Mouse (Mus musculus) layer of hippocampus, adult 11-12 months (tissue): ENCODE results near the gene Chrnd.

Experiments used
- DNase-seq: peaks from one replicate; pipeline ENCODE4 v3.0.0; 2022; ENCODE audit warnings: low spot score

Gene Chrnd

DNA sequence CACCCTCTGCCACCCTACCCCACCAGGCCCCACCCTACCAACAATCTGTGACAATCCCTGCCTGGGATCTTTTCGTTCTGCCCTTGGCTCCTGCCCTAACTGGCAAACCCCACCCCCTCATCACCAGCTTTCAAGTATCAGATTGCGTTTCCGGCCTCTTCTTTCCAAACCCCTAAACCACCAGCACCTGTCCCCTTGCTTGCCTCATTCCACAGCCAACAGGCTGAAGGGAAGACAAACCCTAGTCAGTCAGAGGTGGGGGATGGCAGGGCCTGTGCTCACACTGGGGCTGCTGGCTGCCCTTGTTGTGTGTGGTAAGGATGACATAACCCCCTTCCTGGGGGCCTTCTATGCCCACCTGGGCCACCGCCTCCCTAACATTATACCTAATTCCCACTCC lies at the start of gene Chrnd:
Gene Chrnd (plus strand): TSS at position 179 of the 400 bp plus-strand sequence.
- no peak for DNase-seq

DNA sequence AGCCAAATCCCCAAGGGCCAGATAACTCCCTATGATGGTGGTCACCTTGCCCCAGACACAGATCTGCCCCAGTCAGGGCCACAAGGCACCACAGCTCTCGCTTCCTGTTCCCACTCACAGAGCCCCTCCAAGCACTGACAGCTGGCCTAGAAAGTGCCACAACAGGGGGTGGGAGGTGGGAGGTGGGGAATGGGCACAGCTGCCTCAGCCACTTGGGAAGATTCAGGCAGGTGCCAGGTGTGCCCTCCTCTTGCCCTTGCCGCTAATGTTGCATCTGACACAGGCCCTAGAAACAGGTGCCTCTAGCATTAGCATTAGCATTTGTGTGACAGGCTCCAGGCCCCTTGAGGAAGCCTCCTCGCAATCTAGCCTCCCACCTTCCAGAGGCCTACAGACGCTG lies 48.9 kb upstream of the Chrnd start:
- DNase-seq, result no peak

DNA sequence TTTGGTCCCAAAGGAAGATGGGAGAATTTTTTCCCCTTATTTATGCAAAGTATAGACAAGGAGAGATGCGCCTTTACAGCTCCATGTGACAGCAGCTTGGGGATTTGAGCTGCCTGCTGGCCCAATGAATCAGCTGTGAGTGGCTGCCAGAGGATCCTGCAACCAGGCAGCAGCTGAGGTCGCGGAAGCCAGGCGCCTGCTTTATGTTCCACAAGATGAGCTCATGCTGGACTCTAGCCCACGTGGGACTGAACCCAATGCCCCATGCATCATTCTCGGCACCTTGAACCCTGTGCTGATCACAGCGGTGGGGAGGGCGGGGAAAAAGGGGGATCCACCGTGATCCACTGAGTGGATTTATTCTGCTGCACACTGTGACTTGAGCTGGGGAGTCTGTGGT lies 48.0 kb upstream of the Chrnd start:
- DNase-seq, result no peak

GRCm38 (mm10) chr1:87143141-87143540 lies 47.3 kb upstream of the Chrnd start:
- no peak for DNase-seq

GRCm38 (mm10) chr1:87149422-87149821 lies 41.0 kb upstream of the Chrnd start:
- no peak for DNase-seq

- no peak for DNase-seq
Observed at GRCm38 (mm10) chr1:87151286-87151685, 39.1 kb upstream of the Chrnd start.

DNA sequence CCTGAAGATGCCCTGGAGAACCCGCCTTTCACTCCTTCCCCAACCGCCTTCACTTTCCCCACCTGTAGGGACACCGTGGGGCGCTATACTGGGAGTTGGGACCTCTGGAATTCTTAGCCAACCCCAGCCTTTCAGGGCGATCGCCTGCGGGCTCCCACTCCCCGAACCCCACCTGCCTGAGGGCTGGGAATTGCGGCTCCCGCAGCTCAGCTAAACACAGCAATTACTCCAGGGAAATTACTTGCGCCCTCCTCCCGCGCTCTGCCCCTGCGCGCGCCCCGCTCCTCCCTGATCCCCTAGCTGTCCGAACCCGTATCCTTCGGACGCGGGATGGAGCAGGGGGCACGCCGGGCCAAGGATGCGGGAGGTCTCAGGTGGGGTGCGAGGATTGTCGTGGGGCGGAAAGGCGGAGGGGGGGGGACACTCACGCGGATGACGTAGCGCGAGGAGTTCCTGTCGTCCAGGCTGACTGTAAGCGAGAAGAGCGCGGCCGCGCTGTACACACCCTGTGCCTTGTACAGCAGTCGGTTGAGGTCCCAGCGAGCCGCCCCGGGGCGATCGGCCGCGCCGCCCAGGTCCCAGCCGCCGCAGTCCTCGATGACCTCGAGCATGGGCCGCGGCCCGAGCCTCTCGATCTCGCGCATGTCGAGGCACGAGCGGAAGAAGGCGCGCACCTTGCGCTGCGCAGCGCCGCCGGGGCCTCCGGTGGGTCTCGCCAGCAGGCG lies 36.5 kb upstream of the Chrnd start:
- DNase-seq, result no peak

- DNase-seq, result no peak
Observed at GRCm38 (mm10) chr1:87154501-87155120, 35.8 kb upstream of the Chrnd start.

DNA sequence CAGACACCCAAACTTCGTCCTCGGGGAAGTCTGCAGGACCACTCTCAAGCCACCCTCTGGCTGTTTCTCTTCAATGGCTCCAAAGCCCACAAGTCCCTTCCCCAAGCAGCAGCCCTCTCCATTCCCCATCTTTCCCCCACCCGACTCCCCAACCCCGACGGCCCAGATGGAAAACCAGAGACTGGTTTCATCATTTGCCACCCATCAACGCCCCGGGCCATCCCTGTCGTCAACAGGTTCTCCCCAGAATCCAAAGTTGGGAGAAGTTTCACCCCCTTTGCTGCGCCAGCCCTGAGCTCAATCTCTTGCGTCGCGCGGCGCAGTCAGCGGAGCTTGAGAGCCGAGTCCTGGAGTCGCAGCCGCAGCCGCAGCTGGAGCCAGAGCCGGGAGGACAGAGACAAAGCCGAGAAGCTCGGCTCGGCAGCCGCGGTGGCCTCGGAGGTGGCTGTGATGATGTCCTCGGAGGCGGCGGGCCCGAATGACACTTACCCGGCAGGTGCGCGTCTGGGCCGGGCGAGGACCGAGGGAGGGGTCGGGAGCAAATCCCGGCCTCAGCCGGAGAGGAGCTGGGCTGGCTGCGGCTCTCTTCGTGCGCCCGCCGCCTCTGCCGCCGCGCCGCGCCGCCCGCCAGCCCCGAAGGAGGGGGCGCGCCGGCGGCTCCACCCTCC lies 34.7 kb upstream of the Chrnd start:
- DNase-seq, result no peak

GRCm38 (mm10) chr1:87156199-87156587 lies 34.2 kb upstream of the Chrnd start, which contains the start of gene Ecel1:
TSS of gene Ecel1 (minus strand) at chr1:87156521.
- no peak for DNase-seq

DNA sequence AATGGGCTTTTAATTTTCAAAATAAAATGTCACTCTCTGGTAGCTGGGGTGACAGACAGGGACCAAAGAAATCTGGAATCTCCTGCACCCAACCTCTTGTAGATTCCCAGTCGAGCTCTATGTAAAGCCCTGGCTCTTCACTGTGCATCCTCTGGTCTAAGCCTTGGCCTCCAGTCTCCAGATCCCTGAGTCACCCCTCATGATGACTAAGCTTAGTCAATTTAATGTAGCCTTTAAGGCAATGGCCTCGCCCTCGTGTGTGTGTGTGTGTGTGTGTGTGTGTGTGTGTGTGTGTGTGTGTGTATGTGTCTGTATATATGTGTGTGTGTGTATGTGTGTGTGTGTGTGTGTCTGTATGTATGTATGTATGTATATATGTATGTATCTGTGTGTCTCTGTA lies 31.0 kb upstream of the Chrnd start:
- no peak for DNase-seq

DNA sequence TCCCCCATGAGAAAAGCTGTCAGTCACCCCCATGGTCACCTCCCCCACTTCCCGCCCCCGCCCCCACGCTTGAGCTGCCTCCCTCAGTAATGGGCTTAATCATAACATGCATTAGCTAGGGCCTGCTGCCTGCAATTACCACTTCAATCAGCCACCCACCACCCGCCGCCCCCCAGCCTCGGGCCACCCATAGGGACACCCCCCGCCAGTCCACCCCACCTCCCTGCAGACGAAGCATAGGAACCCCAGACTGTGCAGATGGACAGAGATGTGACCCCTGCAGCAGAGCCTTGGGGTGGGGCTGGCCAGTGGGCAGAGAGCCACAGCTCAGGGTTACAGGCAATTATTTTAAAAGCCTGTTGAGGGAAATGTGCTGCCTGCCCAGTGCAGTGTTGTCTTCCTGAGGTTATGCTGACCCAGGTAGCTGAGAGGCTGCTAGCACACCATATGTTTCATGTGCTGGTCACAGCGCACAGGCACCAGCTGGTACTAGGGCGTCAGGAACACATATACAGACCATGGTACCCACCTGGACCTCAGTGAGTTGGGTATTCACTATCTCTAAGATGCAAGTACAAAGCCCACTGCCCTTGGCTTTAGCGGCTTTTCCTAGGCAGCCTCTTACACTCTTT lies 26.1 kb upstream of the Chrnd start:
- no peak for DNase-seq

DNA sequence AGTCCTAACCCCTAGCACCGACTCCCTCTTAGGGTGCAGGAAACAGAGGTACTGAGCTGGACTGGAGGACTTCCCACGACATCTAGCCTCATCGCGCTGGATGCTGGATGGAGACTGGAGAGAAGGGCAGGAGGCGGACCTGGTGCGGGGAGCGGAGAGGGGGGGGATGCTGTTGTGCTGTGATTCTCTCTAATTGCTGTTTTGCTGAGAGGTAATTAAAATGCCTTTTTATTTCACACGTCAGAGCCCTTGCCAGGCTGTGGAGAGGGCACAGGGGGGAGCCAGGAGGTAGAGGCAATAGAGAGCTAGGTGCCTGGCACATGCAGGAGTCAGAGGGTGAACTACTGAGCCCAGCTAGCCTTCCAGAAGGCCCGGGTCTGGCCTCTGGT lies 25.6 kb upstream of the Chrnd start:
- no peak for DNase-seq

DNA sequence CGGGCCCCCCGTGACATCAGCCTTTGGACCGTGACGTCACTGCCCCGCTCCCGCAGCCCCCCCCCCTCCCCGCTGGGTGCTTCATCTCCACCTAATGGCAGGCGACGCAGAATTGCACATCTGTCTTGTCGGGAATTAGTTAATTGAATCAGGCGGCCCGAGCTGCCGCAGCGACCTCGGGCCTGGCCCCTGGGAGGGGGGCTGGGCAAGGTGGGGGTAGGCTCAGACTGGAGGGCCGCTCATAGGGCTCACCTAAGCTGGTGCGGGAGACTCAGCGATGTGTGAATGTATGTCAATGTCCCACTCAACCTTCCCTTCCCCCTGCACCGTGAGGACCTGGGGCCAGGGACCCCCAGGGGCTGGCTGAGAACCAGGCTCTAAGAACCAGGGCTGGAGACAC lies 19.9 kb upstream of the Chrnd start:
- DNase-seq, result no peak

DNA sequence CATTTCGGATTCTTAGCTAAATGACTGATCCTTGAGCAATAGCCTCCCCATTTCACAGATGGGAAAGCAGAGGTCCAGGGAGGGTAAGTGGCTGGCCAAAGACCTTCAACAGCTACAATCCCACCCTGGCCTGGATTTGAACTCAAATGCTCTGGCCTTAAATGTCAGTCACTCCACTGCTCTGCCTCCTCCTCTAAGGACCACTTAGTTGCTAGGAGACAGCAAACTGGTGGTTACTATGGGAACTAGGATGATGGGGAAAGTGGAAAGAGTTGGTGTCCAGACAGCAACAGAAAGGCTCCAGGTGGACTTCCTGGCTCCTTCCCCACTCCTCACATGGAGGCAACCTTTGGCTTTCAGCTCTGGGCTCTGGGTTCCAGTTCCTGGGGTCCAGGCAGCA lies 19.1 kb upstream of the Chrnd start:
- DNase-seq, result no peak

- DNase-seq, result no peak
Observed at GRCm38 (mm10) chr1:87172316-87172715, 18.1 kb upstream of the Chrnd start.

DNA sequence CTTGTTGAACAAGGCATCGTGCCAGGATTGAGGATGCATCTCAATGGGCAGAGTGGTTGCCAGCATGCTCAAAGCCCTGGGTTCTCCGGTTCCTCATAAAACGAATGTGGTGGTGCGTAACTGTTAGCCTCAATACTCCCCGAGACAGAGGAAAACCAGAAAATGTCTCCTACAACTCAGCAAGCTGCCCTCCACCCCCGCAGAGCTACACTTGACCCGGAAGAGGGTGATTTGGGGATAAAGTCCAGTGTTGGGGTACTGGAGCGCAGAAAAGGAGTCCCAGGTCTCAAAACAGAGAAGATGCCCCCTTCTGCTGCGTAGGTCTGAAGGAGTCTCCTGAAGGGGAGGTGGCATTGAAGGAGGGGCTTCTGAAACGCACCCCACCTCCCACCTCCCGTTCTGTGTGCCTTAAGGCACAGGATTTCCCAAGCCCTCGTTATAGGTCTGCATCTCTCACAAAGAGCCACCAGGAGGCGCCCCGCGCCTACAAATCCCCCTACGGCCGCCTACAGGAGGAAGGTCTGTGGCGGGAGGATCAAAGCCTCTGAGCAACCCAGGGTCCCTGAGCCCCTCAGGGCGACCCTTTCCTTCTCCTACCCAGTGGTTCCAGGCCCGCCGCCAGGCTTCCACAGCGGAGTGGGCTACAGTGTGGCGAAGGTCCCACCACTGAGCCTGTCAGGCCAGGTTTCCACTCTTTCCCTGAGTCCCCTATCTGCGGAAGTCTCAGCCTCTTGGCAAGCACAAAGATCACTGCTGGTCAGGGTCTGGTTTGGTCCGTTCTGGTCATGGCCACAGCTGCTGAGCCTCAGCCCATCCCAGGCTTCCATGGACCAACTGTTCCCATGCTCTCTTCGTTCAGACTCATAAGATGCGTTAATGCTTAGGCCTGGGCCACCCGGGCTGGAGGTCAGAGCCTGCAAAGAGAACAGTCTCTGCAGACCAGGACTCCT lies 16.1 kb upstream of the Chrnd start:
- peak; percentile 63 for DNase-seq

- peak; percentile 64 for DNase-seq
Observed at GRCm38 (mm10) chr1:87175852-87176292, 14.5 kb upstream of the Chrnd start.

- no peak for DNase-seq
Observed at GRCm38 (mm10) chr1:87180896-87181295, 9.5 kb upstream of the Chrnd start.

DNA sequence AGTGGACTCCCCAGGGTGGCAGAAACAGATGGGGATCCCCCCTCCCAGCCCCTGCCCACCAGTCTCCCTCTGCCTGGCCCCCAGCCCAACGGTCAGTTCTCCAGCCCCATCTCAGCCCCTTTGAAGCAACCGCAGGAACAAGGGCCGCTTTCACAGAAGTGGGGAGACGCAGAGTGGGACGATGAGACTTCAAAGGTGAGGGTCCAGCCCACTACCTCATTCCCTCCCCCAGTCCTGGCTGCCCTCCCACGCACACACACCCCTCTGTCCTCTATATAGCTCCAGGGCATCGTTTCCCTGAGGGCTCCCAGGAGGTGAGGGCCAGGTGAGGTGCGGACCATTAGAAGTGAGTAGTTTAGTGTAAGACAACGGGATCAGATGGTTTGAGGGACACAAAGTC lies 7.4 kb upstream of the Chrnd start, which contains the start of gene Prss56:
Gene Prss56 (plus strand): TSS at position 301 of the 400 bp plus-strand sequence.
- DNase-seq, result no peak

DNA sequence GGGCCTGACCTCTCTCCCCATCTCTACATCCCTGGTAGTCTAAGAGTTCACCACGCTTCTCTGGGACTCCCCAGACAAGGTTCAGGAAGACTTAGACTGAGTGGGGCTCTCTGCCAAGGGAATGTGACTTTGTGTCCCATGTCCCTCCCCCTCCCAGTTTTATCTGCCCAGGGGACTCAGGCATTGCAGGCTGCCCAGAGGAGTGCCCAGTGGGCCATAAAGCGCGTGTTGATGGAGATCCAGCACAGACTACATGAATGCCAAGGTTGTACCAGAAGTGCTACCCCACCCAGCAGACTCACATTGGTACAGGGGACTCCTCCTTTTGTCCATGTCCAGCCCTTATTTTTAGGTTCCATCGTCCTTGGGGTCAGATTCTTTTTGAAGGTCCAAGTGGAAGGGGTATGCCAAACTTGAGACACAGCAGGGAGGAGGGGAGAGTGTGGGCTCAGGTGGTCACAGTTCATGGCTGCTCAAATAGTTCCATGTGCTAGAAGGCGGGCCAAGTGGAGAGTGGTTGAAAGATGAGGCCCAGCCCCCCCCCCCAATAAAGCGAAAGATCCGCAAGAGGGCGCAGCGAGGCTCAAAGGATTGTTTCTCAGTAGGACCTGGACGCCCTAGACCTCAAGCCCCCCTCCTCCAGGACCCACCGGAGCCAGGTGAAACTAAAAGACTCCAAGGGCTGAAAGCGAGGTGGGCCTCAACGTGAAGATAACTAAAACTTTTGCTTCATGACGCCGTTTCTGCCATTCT lies 6.2 kb upstream of the Chrnd start:
- DNase-seq, result no peak
